Mouse (Mus musculus) bone marrow, adult 2 months (tissue): ENCODE measurements around the gene Cyp2ab1.

ENCODE experiments used
- CTCF ChIP-seq: fragments of 200-500 bp; IDR thresholded peaks from 2 replicates; pipeline ENCODE4 v1.5.1; 2011; ENCODE audit warnings: low read length, control low read depth; ENCODE audit not compliant: control insufficient read depth, insufficient read depth
- POLR2A ChIP-seq: fragments of 200-500 bp; IDR thresholded peaks from 2 replicates; pipeline ENCODE4 v1.6.1; 2011; ENCODE audit warnings: low read depth, mild to moderate bottlenecking, control low read depth, low read length, borderline replicate concordance; ENCODE audit not compliant: control insufficient read depth

- TF ChIP-seq CTCF (no peak), POLR2A (no peak)
Measured at GRCm38 (mm10) chr16:20354011-20354410, 28.8 kb upstream of the Cyp2ab1 start.
